Mouse (Mus musculus): ENCODE measurements at regions not wholly inside any gene's neighbourhood (a gene's known extent, or its start where the extent isn't known, plus 50 kb on each side); places are given as distances from the start of the nearest gene placed in this dataset.

DNA sequence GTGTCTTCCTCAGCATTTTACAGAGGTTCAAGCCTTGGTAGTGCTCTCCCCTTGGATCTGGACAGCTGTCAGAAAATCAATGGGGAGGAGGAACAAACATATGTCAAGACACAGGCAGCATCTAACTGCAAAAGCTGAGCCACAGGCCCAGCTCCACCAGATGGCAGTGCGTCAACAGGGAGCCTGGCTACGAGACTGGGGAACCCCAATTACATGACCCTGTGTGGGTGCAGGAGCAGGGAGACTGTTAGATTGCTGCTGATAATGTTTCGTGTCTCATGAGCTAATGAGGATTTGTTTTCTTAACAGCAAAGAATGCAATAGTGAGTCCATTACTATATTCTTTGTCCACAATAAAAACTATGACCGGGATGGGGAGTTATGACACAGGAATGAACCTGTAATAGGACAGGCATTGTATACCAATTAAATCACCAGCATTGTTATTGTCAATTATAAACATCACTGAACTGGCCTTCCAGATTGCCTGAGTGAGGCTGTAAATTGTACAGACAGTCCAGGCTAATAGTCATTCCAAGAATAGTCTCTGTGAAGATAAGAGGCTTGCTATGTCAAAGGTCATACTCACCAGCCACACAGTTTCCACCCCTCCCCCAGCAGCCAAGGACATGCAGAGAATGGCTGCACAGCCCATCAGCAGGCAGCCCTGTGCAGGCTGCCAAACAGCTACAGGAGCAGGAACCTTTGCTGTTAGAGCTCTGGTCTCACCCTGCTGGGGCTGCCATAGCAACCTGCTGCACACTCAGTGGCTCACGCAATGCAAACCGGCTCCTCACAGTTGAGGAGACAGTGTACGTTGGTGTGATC, 58.8 kb upstream of the Barx2 start:
- peak; percentile 74 for DNase-seq

DNA sequence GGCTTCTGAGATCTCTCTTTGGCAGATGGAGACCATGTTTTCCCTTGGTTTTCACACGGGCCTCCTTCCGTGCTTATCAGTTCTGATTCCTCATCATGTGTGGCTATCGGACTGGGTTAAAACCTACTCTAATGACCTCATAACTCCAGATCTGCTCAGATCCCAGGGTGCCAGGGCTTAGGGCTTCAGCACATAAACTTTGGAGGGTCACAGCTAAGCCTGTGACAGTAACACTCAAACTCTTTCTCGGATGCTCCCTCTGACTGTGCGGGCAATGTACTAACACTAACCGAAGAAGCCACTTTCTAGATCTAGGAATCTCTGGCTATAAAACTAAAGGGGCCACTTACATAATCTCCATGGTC, 59.3 kb upstream of the Barx2 start:
- no peak for DNase-seq

DNA sequence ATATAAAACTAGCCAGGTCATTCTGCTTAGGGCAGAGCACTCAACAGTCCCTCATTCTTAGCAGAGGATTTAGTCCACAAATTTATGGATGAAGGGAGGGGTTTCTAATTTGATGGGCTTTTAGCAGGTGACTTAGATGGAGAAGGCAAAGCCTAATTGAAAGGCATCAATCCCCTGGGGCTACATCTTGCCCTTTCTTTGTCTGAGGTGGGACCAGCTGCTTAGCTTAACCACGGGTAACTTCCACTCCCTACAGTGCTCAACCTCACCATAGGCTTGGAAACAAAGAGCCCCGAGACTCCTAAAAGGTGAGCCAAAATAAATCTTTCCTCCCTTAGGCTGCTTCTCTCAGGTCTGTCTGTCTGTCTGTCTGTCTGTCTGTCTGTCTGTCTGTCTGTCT, 62.9 kb upstream of the Barx2 start:
- DNase-seq: no peak

DNA sequence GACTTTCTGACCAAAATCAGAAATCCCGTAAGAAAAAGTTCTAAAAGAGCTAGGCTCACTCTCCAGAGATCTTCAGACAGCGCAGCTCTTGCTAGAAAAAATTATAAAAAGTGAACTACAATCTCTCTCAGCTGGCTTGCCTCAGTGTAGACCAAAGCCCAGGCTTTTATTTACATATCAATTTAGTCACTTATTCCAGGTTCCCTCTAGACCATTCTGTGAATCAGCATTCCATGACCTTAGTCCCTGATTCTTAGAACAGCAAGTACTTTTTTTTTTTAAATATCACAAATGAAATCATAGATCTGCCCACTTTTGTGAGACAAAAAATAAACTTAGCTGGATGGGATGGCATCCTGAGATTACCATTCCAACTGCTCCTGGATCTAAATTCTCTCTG, 64.8 kb upstream of the Barx2 start:
- DNase-seq: no peak

DNA sequence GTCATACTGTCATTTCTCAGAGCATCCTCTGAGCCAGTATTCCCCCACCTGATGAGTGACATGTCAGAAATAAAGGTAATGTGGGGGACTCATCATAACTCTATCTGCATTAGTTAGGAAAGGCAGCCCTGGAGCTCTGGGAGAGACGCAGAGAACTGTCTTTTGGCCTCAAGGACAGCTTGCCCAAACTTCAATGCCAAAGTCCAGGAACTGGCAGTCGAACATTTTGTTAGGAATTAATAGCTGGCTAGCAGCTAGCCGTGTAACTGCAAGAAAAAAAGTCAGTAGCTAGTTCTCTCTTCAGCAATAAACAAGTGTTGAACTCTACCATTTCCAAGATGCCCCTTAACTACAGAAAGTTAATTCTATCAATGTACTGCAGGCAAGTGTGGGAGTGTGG, 65.9 kb upstream of the Barx2 start:
- no peak for DNase-seq

GRCm38 (mm10) chr9:31980459-31980858, 67.2 kb upstream of the Barx2 start:
- no peak for DNase-seq

DNA sequence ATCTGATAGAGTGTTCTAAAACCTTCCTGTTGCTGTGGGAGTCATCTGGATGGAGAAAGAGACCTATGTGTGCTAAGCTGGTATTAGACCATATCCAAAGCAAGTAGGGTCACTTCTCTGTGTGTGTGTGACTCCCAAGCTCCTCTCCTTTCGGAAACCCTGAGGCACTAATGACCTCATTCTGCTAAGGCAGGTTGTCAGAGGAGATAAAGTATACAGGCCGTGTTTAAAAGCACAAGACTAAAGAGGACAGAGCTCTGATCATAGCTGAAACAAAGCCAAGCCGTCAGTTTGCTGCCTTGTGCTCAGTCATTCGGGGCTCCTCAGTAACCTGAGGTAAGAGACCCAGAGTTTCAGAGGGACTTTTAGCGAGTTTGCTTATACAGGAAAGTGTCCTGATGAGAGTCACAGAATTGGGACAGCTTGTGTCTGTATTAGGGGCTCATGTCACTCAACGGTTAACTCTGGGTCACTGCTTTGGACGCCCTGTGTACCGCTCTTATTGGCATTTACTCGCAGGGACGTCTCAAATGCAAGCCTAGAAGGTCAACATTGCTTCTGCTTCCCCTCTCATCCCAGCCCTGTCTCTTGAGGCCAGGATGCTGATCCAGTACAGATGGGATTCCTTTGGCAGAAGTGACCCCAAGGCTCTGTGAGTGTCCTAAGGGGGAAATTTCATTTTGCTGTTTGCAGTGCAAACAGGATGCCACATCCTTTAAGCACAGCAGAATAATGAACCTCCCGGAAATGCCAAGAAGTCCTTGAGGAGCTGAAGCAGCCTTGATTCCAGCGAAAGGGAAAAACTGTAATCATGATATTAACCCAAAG, 70.7 kb upstream of the Barx2 start:
- DNase-seq: no peak

DNA sequence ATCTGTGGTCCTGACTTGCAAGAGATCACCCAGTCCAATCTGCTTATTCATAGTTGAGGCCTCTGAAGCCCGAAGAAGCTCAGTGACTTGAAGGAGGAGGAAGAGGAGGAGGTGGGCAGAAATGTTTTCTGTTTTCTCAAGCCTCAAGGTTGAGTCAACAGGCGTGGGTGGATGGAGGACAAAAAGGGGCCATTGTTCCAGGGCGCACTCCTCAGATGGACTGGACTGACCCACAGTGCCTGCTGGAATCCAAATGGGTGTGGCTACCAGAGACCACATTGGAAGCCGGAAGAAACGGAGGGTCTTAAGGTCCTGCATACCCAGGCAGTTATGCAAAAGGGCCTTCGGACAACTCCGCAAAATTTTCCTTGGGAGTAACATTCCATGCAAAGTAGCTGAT, 75.6 kb upstream of the Barx2 start:
- DNase-seq: no peak

DNA sequence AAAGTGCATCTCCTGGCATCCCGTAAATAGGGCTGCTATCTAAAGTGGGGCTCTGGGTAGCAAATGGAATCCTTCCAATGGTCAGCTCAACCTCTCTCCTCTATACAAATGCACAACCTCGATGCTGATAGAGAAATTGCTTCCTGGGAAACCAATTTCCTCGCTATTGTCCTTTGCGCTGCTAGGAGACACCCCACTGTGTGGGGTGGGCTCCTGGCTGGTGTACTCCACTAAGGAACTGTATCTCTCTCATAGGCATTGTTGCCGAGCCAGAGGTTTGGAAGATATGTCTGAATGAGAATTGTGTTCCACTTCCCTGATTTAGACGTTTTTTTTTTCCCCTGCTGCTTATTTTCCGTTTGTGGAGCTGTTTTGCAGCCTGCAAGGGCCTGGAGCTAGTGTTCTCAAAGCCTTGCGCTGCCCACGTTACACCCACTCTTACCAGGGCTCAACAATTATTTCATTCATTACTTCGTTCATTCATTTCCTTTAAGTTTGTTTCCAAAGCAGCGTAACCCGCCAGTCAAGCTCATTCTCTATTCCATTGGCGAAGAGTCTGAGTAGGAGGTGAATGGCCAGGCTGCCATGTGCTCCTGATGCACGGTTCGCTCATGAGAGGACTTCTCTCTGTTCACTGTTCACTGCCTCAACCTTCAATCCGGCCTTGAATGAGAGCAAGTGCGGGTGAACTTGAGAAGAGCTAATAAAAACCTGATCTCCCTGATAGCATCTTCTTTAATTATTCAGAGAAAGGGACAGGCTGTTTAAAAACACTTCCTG, 76.5 kb upstream of the Barx2 start:
- DNase-seq: peak; percentile 38

- DNase-seq: no peak
These were observed 77.2 kb upstream of the Barx2 start for GRCm38 (mm10) chr9:31990456-31990855.

DNA sequence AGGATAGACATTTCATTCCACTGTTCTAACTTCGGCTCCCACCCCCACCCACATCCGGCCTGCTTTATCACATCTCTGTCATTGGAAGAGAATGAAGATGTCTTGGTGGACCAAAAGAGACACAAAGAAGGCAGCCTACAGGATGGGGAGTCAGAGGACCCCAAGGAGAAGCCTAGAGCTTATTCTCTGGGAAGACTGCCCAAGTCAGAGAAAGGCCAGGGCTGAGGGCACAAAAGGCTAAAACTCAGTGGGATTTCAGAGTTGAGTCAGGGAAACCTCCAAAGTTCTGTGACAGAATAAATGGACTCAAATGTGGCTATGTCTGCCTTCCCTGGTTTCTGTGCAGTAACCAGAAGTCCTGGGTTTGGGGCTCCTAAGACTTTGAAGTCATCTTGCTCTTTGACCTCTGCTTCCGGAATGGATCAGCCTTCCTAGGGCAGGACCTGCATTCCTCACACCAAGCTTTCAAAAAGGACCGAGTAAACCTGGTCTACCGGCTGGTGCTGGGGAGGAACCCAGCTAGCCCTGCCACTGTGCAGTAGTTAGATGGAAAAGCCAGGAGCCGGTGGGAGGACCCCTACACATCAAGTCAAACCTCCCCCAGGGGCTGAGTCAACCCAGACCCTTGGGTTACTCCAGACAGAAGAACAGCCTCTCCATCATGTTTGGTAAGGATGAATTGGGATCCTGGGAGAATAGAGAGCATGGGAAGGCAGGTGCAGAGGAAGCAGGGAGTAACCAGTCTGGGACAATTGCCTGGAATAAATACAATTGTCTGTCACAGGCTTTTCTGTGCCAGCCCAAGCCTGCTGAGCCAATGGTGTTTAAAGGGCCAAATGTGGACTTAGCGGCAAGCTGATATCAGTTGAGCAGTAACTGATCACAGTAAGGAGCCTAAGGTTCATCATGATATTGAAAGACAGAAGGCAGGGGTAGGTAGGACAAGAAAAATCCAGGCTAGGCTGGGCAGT, 80.7 kb upstream of the Barx2 start:
- DNase-seq: no peak

GRCm38 (mm10) chr9:31995101-31995500, 81.8 kb upstream of the Barx2 start:
- no peak for DNase-seq

DNA sequence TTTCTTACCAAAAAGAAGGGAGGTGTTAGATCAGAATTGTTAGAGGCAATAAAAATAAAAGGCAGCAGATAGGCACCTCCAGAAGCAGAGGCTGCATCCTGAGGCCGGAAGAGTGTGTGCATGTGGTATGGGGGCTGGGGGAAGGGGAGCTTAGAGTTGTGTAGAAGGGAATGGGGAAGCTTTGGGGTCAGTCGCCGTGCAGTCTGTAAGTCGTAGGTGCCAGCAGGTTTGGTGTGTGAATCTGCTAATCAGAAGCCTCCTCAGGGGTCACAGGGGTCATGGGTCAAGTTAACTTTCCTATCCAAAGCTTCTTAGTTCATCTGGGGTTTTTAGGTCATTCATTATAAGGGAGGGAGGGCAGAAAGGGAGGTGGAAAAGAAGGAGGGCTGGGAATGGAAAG, 82.4 kb upstream of the Barx2 start:
- DNase-seq: no peak

GRCm38 (mm10) chr9:31996466-31997177, 83.4 kb upstream of the Barx2 start:
- no peak for DNase-seq

GRCm38 (mm10) chr9:31997178-31998097, 84.2 kb upstream of the Barx2 start:
- DNase-seq: peak; percentile 53

- no peak for DNase-seq
These were observed 85.4 kb upstream of the Barx2 start for GRCm38 (mm10) chr9:31998488-31999280.

GRCm38 (mm10) chr9:31999760-32000159, 86.5 kb upstream of the Barx2 start:
- no peak for DNase-seq

GRCm38 (mm10) chr9:32002924-32003323, 89.7 kb upstream of the Barx2 start:
- no peak for DNase-seq

GRCm38 (mm10) chr9:32003730-32004129, 90.5 kb upstream of the Barx2 start:
- DNase-seq: no peak

DNA sequence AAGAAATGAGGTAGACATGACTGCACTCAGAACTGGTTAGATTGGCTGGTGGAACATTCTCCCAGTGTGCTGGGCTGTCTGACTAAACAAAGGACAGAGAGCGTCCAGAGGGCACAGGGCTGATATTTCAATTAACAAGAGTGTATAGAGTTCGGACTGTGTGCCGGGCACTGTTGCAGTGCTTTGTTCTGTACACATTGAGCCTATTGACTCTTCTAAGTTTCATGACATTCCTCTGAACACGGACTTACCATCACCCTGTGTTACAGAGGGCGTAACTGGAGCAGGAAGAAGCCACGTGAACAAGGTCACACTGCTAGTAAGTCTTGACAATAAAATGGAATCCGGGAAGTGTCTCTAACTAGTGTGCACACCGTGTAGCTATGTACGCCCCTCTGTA, 92.1 kb upstream of the Barx2 start:
- DNase-seq: no peak

Data from layer of hippocampus, adult 9-11 months (tissue).